Mouse (Mus musculus) bone marrow, adult 2 months (tissue): Measurements from ENCODE around the gene Usp54.

Source experiments
- CTCF ChIP-seq: fragments of 200-500 bp; IDR thresholded peaks from 2 replicates; pipeline ENCODE4 v1.5.1; 2011; ENCODE audit warnings: low read length, control low read depth; ENCODE audit not compliant: control insufficient read depth, insufficient read depth
- POLR2A ChIP-seq: fragments of 200-500 bp; IDR thresholded peaks from 2 replicates; pipeline ENCODE4 v1.6.1; 2011; ENCODE audit warnings: low read depth, mild to moderate bottlenecking, control low read depth, low read length, borderline replicate concordance; ENCODE audit not compliant: control insufficient read depth

DNA sequence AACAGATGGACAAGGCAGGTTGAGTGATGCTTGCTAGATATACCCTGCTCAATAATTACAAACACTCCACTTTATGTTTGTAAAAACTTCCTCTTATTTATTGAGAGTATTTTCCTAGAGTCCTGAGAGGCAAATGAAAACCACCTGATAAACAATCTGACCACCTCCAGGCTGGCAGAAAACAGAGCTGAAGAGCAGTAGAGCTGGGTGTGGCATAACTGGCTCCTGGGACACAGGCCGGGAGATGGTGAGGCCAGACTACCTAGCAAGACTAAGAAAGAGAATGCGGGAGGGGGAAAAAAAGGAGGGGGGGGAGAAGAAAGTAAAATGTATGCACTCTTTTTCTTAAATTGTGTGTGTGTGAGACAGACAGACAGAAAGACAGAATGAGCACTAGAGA, 18.5 kb downstream of the Usp54 start:
- TF ChIP-seq CTCF = no peak
- TF ChIP-seq POLR2A = no peak
